Mouse (Mus musculus) thymus, postnatal 36 days (tissue): ENCODE data around the gene Ascc3.

Source experiments
- DNase-seq, 2 experiments: peaks; one replicate each; pipeline ENCODE4 v3.0.0; 2022; ENCODE audit warnings: mixed read lengths in 2 of 2

Ascc3 gene

GRCm38 (mm10) chr10:50592355-50593293 is at the start of gene Ascc3:
Gene Ascc3, plus strand, starts transcription at chr10:50592669.
- DNase-seq, result peak; percentile 89 to 90

- DNase-seq, result no peak
Observed at GRCm38 (mm10) chr10:50584721-50585120, 7.7 kb upstream of the Ascc3 start.

- no peak for DNase-seq
Observed at GRCm38 (mm10) chr10:50586556-50586955, 5.9 kb upstream of the Ascc3 start.

- DNase-seq, result no peak
Observed at GRCm38 (mm10) chr10:50593371-50593770, 902 bp downstream of the Ascc3 start.

GRCm38 (mm10) chr10:50595340-50595739 is 2.9 kb downstream of the Ascc3 start:
- no peak for DNase-seq

- DNase-seq, result no peak
Observed at GRCm38 (mm10) chr10:50604919-50605318, 12.4 kb downstream of the Ascc3 start.

- no peak for DNase-seq
Observed at GRCm38 (mm10) chr10:50613840-50614239, 21.4 kb downstream of the Ascc3 start.

GRCm38 (mm10) chr10:50625874-50626273 is 33.4 kb downstream of the Ascc3 start:
- no peak for DNase-seq

- no peak for DNase-seq
Observed at GRCm38 (mm10) chr10:50639607-50640006, 47.1 kb downstream of the Ascc3 start.

GRCm38 (mm10) chr10:50650612-50651011 is 58.1 kb downstream of the Ascc3 start:
- DNase-seq, result no peak

- no peak for DNase-seq
Observed at GRCm38 (mm10) chr10:50653551-50653950, 61.1 kb downstream of the Ascc3 start.

- no peak for DNase-seq
Observed at GRCm38 (mm10) chr10:50657352-50657751, 64.9 kb downstream of the Ascc3 start.

- DNase-seq, result no peak
Observed at GRCm38 (mm10) chr10:50671517-50671916, 79.0 kb downstream of the Ascc3 start.

- no peak for DNase-seq
Observed at GRCm38 (mm10) chr10:50690324-50690723, 97.9 kb downstream of the Ascc3 start.

GRCm38 (mm10) chr10:50698836-50699433 is 106.5 kb downstream of the Ascc3 start:
- no peak for DNase-seq

- no peak for DNase-seq
Observed at GRCm38 (mm10) chr10:50701736-50702135, 109.3 kb downstream of the Ascc3 start.

- DNase-seq, result no peak
Observed at GRCm38 (mm10) chr10:50702361-50702760, 109.9 kb downstream of the Ascc3 start.

- DNase-seq, result no peak
Observed at GRCm38 (mm10) chr10:50704202-50704601, 111.7 kb downstream of the Ascc3 start.

GRCm38 (mm10) chr10:50704898-50705297 is 112.4 kb downstream of the Ascc3 start:
- DNase-seq, result no peak

GRCm38 (mm10) chr10:50711286-50711685 is 118.8 kb downstream of the Ascc3 start:
- no peak for DNase-seq

GRCm38 (mm10) chr10:50711765-50712164 is 119.3 kb downstream of the Ascc3 start:
- no peak for DNase-seq

GRCm38 (mm10) chr10:50733459-50733858 is 141.0 kb downstream of the Ascc3 start:
- DNase-seq, result no peak

GRCm38 (mm10) chr10:50762069-50762468 is 169.6 kb downstream of the Ascc3 start:
- no peak for DNase-seq

- DNase-seq, result no peak
Observed at GRCm38 (mm10) chr10:50762984-50763383, 170.5 kb downstream of the Ascc3 start.
